Mouse (Mus musculus) G1E (cell line): ENCODE measurements around the gene Lig4. TPM values are rescaled to one million over a fixed set of nuclear protein-coding genes. Genes with fewer than 3 reads are reported as not detected.

Experiments
- ATAC-seq: 2 replicates; pipeline ENCODE4 v1.8.0; 2016; ENCODE audit warnings: mild to moderate bottlenecking; ENCODE audit not compliant: insufficient number of reproducible peaks, poor library complexity, low FRiP score, severe bottlenecking; ENCODE audit errors: extremely low read depth
- DNase-seq: peaks from one replicate; pipeline ENCODE4 v3.0.0; 2012; ENCODE audit warnings: low spot score
- H3K27me3 ChIP-seq: 2 replicates; pipeline ENCODE4 v1.6.1; 2012; ENCODE audit warnings: mild to moderate bottlenecking, low read length, inconsistent platforms; ENCODE audit not compliant: insufficient read depth
- H3K36me3 ChIP-seq: replicated peaks from 2 replicates; pipeline ENCODE3; 2012; ENCODE audit warnings: mild to moderate bottlenecking, inconsistent platforms
- H3K4me1 ChIP-seq: 2 replicates; pipeline ENCODE4 v1.6.1; 2012; ENCODE audit warnings: low read depth, low read length, inconsistent platforms, mixed read lengths; ENCODE audit not compliant: insufficient read depth
- H3K4me3 ChIP-seq: 2 replicates; pipeline ENCODE4 v1.5.1; 2012; ENCODE audit warnings: low read depth, mild to moderate bottlenecking, inconsistent platforms, low read length, moderate library complexity, mixed read lengths
- H3K9me3 ChIP-seq: replicated peaks from 2 replicates; pipeline ENCODE4 v1.6.1; 2012; ENCODE audit warnings: inconsistent platforms
- CTCF ChIP-seq: IDR thresholded peaks from 2 replicates; pipeline ENCODE4 v1.5.1; 2012; ENCODE audit warnings: low read depth, low read length, inconsistent platforms, mixed read lengths
- GATA1 ChIP-seq: IDR thresholded peaks from 2 replicates; pipeline ENCODE4 v1.6.1; 2012; ENCODE audit warnings: borderline replicate concordance, low read length, inconsistent platforms, mixed read lengths
- GATA2 ChIP-seq: IDR thresholded peaks from 2 replicates; pipeline ENCODE4 v1.6.1; 2012; ENCODE audit warnings: low read depth, low read length, inconsistent platforms, borderline replicate concordance
- POLR2AphosphoS5 ChIP-seq: IDR thresholded peaks from 2 replicates; pipeline ENCODE4 v1.6.1; 2012; ENCODE audit warnings: low read depth, low read length, inconsistent platforms; ENCODE audit not compliant: insufficient replicate concordance
- TAL1 ChIP-seq: conservative IDR thresholded peaks from 2 replicates; pipeline ENCODE4 v1.6.1; 2012; ENCODE audit warnings: low read depth, low read length, inconsistent platforms, mixed read lengths
- polyA plus RNA-seq: library from polyadenylated mRNA; stranded (reverse); fragments of >175 nt; gene quantifications from 2 replicates; pipeline ENCODE4 v1.2.3, GENCODE M21; 2012
- total RNA-seq, 2 experiments: library from RNA; stranded (forward) in 1 of 2; stranded (reverse) in 1 of 2; fragments of 200-1000 nt in 1 of 2; fragments of >200 nt in 1 of 2; fragmentation: Nextera tagmentation in 1 of 2; gene quantifications; 2 replicates each; pipeline ENCODE4 v1.2.3; 2014 to 2017

The Lig4 gene
- total and polyA plus RNA-seq, 3 experiments: 0.38 to 6.1 (median 0.87) TPM

DNA sequence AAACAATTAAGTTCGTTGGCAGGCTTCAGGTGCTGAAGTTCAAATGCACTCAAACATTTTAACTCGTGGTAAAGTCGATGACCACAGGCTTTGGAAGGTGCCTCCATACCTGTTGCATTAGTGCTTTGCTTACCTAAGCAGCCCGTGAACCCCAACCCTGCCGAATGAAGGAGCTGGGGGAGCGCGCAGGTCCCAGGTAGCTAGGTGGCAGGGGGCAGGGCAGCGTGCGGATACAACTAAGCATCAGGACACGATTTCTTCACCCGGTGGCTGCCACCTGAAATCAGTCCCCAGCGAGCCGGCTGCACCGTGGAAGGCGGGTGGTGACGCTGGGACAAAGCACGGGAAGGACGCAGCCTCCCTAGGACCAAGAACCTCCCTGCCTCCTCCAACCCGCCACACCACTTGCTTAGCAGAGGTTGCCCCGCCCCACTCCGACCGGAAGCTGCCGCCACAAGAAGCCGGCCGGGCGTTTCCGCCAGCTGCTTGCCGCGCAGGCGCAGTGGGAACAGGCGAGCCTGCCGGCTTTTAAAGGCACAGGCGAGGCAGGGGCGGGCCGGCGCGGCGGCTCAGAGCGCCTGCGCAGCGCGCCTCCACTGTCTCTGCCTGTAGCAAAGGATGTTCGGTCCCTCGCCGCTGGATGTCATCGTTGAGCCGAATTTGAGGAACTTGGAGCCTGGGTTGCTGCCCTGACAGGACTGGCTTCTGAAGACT is 1.4 kb downstream of the Lig4 start:
- Histone ChIP-seq H3K27me3 (no peaks in the 10 kb centered on the region), H3K4me1 (peaks cover 27% of the 10 kb centered on the region), H3K9me3 (no peaks in the 10 kb centered on the region), H3K4me3 (peak overlapping the region; percentile 96), H3K36me3 (peaks cover 34% of the 10 kb centered on the region)
- no peak for TF ChIP-seq CTCF
- TF ChIP-seq GATA1: no peak
- no peak for TF ChIP-seq GATA2
- TF ChIP-seq TAL1: no peak
- TF ChIP-seq POLR2AphosphoS5: no peak
- ATAC-seq: peak; percentile 85
- DNase-seq: peak; percentile 91

DNA sequence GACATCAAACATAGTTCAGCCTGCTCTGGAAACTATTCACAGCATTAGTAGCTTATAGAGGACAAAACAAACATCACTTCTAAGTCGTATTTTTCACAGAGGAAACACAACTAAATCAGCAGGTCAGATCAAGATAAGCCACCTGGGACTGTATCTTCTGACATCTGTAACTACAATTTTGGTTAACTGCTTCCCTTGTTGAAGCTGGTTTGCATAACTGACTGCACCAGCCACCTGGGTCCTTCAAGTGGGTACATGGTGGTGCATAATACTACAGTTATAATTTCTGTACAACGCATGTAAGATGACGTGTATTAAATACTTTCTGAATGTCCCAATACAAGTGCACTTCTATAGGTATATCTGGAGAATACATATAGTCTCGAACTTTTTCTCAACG is 2.2 kb downstream of the Lig4 start:
- peaks cover 24% of the 10 kb centered on the region for H3K4me1 ChIP-seq
- ATAC-seq (no peak), DNase-seq (no peak)
- H3K9me3 ChIP-seq: no peaks in the 10 kb centered on the region
- TF ChIP-seq GATA2 (no peak), TAL1 (no peak), CTCF (no peak), POLR2AphosphoS5 (no peak)
- H3K4me3 ChIP-seq: peak overlapping the region; percentile 96; the same call in 1 of the 2 replicates
- H3K36me3 ChIP-seq: peaks cover 30% of the 10 kb centered on the region
- H3K27me3 ChIP-seq: no peaks in the 10 kb centered on the region

DNA sequence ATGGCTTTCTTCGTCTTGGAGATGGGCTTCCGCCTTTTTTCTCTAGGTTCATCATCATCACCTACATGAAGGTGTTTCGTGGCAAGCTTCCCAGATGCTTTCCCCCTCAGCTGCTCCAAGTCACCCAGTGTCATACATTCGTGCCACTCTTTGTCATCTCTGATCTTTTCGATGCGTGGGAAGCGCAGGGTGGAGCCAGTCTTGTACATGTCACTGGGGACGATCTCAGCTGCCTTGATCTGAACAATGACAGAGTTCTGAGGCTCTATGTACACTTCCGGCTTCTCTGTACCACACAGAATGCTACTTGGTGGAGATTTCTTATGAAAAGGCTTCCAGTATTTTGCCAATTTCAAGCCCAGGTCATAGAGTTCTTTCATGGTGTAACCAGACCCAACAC is 5.6 kb downstream of the Lig4 start:
- no peak for ATAC-seq

DNA sequence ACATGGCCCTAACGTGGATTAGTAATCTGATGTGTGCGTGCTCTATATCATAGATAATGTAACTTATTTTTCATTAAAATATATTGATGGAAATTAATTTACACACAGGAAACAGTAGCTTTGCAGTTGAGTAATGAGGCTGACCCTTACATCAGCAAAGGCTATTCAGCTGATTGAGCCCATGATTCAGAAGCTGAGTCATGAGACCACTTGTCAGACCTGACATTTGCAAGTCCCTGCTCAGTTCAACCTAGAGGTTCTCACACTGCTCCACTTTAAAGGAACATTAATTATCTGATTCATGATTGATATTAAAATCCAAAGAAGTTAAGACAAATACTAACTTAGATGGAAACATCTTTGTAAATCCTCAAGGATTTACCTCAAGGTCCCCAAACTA is 17.6 kb downstream of the Lig4 start:
- DNase-seq: no peak
- Histone ChIP-seq H3K4me3 (no peak overlapping the region), H3K36me3 (no peaks in the 10 kb centered on the region), H3K4me1 (no peaks in the 10 kb centered on the region), H3K9me3 (no peaks in the 10 kb centered on the region), H3K27me3 (peaks cover 10% of the 10 kb centered on the region)
- TF ChIP-seq TAL1 (no peak), CTCF (no peak), GATA1 (no peak), POLR2AphosphoS5 (no peak), GATA2 (no peak)
- no peak for ATAC-seq

More for the DNA sequence above, 5.6 kb downstream of the Lig4 start:
- TF ChIP-seq GATA1 (no peak), POLR2AphosphoS5 (no peak), GATA2 (no peak), CTCF (no peak), TAL1 (no peak)
- Histone ChIP-seq H3K36me3 (peaks cover 30% of the 10 kb centered on the region), H3K4me1 (peaks cover 4% of the 10 kb centered on the region), H3K27me3 (peaks cover under 1% of the 10 kb centered on the region; the same call in 1 of the 2 replicates), H3K9me3 (no peaks in the 10 kb centered on the region), H3K4me3 (no peak overlapping the region)
- DNase-seq: no peak

DNA sequence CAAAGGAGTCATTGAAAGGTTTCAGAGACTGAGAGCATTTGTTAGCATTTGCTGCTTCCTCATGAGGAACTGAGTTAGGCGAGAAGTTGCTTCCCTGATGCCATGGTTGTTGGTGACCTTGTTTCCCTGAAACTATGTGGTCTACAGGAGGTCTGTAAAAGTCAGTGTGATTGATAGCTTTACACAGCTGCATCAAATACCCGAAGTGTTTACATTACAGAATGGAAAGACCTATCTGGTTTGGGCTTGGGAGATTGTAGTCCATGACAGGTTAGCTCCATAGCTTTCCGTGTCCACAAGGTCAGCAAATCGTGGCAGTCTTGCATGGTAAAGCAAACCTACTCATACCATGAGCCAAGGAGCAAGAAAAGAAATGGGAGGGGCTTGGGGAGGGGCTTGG is 19.1 kb downstream of the Lig4 start:
- no peaks in the 10 kb centered on the region for H3K4me1 ChIP-seq
- no peak overlapping the region for H3K4me3 ChIP-seq
- TF ChIP-seq TAL1: no peak
- TF ChIP-seq GATA1: no peak
- no peak for TF ChIP-seq GATA2
- no peak for TF ChIP-seq POLR2AphosphoS5
- TF ChIP-seq CTCF: no peak
- ATAC-seq (no peak), DNase-seq (no peak)
- H3K27me3 ChIP-seq: peaks cover 10% of the 10 kb centered on the region
- H3K9me3 ChIP-seq: no peaks in the 10 kb centered on the region
- no peaks in the 10 kb centered on the region for H3K36me3 ChIP-seq

DNA sequence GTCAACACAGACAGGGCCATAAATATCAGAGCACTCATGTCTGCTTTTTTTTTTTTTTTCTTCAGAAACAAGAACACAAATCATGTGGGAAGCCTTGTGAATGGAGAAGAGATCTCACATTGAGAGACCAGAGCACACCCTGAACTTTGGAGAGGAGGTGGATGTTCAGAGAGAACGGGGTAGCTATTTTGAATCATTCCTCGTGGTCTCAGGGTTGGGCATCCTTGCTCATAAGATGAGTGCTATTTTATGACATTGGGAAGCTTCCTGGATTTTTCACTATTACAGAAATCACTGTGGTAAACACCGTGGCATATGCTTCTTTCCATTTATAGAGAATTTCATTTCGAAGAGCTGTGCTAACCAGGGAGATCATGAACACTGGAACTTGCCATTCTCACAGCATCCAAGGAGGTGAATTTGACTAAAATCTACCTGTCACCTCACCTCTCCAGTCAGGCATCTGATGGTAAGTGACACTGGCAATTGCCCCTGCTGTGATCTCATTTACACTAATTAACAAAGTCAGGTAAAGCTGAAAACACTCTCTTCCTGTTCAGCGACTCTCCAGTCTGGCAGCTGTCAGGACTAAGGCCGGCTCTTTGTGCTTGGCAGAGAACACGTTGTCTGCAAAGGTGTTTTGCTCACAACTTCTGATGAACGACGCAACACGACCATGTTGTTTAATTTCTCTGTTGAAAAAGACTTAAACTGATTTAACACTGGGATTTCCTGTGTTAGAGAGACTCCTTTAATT is 28.2 kb downstream of the Lig4 start:
- 0 out of 2 replicates have a peak, but pooled peaks cover 2% of the 10 kb centered on the region for H3K27me3 ChIP-seq
- no peaks in the 10 kb centered on the region for H3K9me3 ChIP-seq
- no peaks in the 10 kb centered on the region for H3K36me3 ChIP-seq
- no peak for TF ChIP-seq GATA1
- TF ChIP-seq TAL1: no peak
- no peak for TF ChIP-seq POLR2AphosphoS5
- TF ChIP-seq CTCF: no peak
- no peak for TF ChIP-seq GATA2
- no peaks in the 10 kb centered on the region for H3K4me1 ChIP-seq
- no peak overlapping the region for H3K4me3 ChIP-seq
- ATAC-seq: no peak
- no peak for DNase-seq
